Mouse (Mus musculus): ENCODE measurements around the gene Capn1.

The Capn1 gene

GRCm38 (mm10) chr19:6037695-6038094 lies 22.0 kb upstream of the Capn1 start:
- DNase-seq = no peak

DNA sequence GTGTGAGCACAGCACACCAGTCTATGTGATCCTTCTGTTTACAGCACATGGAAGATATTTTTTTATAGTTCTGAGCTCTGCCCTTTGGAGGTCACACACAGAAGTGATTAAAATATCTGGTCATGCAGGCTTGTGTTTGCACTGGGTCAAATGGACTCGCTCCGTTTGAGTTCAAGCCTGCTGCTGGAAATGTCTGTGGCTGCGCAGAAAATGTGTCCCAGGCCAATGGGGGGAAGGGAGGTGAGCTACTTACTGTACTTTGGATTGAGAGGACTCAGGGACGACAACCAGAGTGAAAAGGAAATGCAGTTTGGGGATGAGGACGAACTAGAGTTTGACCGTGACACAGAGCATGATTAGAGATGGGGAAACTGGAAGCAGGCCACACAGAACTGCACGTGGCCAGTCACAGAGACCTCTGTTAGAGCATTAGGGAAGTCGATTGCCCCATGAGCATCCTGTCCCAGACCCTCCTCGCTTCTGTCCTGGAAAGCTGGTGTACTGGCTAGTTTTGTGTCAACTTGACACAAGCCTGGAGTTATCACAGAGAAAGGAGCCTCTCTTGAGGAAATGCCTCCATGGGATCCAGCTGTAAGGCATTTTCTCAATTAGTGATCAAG lies 20.4 kb upstream of the Capn1 start:
- DNase-seq = no peak

DNA sequence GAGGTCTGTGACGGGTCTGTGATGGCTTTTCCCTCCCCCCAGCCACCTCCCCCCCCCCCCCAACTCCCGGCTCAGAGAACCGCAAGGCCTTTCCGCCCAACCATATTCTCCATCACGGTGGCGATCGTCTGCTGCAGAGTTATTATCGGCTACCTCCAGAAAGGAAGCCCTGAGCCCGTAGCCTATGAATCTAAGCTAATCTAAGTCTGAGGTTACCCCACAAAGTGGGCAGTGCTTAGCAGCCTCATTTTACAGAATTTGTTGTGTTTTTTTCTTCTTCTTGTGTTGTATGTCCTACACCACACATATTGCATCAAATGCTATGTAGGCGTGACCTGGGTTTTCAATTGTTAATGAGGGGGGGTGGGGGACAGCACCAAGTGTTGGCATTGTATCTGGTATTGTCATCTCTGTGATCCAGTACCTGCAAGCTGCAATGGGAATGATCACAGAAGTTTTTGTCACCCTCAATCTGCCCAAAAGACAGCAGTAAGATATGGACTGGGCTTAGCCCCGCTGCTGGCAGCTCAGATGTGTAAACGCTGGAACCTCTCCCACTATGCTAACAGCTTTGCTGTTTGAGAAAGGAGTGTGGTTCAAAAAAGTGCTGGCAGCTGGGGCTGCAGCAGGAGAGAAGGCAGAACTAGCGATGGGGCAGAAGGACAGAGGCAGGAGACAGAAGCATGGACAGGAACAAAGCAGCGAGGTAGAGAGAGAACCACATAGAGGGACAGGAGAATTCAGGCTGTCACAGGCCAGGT lies 15.0 kb upstream of the Capn1 start:
- DNase-seq = no peak

GRCm38 (mm10) chr19:6029426-6029825 lies 13.7 kb upstream of the Capn1 start:
- DNase-seq = no peak

- DNase-seq = no peak
Observed at GRCm38 (mm10) chr19:6028991-6029390, 13.3 kb upstream of the Capn1 start.

DNA sequence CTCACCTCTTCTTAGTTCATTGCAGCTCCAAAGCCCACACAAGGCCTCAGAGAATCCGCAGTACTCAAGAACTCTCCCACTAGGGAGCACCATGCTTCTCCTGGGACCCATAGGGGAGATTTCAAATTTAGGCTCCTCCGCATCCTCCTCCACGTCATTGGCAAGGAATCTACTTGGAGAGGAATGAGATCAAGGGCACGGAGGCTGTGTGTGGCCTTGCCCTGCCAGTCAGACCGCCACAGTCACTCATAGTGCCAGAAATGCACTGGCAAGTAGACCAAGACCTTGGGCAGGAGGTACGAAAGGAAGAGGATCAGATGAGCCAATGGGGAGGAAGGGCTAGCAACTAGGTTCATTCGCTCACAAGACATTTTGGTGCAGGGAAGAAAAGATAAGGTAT lies 8.2 kb upstream of the Capn1 start:
- no peak for DNase-seq

GRCm38 (mm10) chr19:6023059-6023458 lies 7.4 kb upstream of the Capn1 start:
- no peak for DNase-seq

DNA sequence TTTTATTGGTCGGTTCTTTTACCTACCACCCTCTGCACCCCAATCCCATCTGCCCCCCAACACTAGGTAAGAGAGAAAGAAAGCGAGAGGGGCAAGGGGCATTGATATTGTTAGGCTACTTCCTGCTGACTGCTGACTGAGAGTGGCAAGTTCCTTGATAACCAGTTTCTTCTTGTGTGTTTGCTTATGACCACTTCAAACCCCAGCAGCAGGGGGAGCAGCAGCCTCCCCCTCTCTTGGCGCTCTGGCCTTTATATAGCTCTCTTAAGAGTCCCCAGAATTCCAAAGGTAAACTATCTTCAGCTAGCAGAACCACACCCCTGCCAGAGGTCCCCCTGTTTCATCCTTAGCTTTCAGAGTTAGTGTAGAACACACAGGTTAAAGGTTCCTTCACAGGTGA lies 4.6 kb upstream of the Capn1 start:
- no peak for DNase-seq

- DNase-seq = peak; percentile 85
Observed at GRCm38 (mm10) chr19:6018142-6019089, 2.7 kb upstream of the Capn1 start.

DNA sequence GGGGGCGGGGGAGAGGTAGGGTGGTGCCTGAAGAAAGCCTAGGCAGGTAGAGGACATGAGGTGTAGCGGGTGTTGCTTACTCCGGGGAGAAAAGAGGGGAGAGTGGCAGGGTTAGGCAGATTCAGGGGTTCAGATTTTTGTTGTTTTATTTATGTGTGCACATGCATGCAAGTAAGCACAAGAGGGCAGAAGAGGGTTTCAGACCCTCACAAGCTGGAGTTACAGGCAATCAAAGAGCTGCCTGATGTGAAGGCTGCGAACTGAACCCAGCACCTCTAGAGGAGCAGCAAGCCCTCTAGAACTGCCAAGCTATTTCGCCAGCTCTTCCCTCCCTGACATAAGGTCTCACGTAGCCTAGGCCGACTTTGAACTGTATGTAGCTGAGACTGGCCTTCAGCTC lies 835 bp upstream of the Capn1 start:
- DNase-seq = peak; percentile 15

- no peak for DNase-seq
Observed at GRCm38 (mm10) chr19:6014991-6015510, 646 bp downstream of the Capn1 start.

- no peak for DNase-seq
Observed at GRCm38 (mm10) chr19:6013691-6014090, 2.0 kb downstream of the Capn1 start.

DNA sequence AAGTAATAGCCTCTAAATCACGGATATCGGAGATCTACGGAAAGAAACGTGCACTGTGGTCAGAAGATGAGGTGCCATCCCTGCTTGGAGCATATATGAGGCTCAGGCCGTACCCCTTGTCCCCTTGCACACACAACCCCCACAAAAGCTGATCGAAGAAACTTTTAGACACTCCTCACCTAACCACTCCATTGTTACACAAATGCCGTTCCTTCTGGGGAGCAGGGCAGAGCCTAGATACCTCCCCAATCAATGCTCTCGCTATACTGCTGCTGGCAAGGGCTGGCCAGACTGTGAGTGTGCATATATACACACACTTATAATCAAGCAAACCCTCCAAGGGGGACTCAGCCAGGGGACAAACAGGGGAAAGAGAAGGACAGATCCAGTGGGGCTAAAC lies 6.6 kb downstream of the Capn1 start:
- DNase-seq = no peak

- no peak for DNase-seq
Observed at GRCm38 (mm10) chr19:6007013-6007412, 8.7 kb downstream of the Capn1 start.

GRCm38 (mm10) chr19:6005541-6005940 lies 10.2 kb downstream of the Capn1 start:
- DNase-seq = no peak

GRCm38 (mm10) chr19:5999969-6000368 lies 15.7 kb downstream of the Capn1 start:
- DNase-seq = no peak

GRCm38 (mm10) chr19:5998180-5998579 lies 17.5 kb downstream of the Capn1 start:
- no peak for DNase-seq

GRCm38 (mm10) chr19:5994711-5995110 lies 21.0 kb downstream of the Capn1 start:
- no peak for DNase-seq

DNA sequence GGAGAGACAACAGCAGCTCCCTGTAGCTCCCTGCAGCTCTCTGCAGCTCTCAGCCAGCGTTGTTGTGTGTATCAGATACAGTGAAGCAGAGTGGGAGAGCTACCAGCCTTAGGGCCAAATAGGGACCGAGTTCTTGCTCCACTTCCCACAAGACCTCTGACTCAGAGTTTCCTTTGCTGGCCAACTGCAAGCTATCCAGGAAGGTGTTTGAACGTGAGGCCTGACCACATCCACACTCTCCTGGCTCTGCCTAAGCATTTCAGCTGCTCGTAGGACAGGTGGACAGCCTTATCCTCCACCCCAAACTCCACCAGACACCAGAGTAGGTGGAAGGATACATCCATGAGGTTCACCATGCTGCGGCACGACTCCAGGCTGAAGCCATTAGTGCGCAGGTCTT lies 23.7 kb downstream of the Capn1 start:
- no peak for DNase-seq

DNA sequence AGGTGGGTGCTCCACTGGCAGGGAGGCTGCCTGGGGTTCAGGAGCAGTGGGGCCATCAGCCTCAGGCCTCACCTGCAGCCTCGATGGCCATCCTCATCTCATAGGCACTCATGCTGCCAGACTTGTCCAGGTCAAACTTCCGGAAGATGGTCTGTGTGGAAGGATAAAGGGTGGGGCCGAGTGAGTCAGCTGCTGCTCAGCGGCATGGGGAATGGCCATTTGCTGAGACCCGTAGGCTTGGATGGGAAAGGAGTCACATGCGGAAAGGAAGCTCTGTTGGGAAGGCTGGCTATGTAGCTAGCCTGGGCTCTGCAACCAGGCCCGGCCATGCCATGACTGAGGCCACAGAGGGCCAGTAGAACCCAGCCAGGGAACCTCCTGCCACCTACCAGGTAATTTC lies 24.2 kb downstream of the Capn1 start:
- DNase-seq = no peak

DNA sequence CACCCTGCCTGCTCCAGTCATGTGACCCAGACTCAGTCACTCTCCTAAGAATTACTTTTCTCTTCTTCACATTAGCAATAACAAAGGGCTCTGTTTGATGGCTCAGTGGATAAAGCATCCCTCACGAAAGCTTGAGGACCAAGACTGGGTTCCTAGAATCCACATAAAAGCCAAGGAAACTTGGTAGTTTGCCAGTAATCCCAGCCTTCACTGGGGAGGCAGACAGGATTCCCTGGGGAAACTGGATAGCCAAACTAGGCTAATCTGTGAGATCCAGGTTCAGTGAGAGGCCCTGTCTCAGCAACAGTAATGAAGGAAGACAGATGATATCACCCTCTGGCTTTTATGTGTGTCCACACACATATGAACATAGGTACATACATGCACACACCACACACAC lies 24.8 kb downstream of the Capn1 start:
- no peak for DNase-seq

DNA sequence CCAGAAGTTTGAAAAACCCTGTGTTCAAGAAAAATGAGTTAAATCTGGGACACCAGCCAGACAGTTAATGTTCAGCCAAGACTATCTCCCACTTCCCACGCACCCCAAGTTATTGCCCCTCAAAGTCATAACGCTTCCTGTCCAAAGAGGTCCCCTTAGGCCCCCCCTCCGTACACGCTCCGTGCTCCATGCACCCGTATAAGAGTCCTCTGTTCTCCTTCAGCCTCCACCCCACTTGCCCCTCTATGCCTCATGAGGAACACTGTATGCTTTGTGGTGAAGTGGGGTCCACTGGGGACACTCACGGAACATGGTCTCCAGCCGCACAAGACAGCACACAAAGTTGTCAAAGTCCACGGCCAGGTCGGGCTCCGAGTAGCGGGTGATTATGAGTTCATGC lies 25.7 kb downstream of the Capn1 start:
- no peak for DNase-seq

DNA sequence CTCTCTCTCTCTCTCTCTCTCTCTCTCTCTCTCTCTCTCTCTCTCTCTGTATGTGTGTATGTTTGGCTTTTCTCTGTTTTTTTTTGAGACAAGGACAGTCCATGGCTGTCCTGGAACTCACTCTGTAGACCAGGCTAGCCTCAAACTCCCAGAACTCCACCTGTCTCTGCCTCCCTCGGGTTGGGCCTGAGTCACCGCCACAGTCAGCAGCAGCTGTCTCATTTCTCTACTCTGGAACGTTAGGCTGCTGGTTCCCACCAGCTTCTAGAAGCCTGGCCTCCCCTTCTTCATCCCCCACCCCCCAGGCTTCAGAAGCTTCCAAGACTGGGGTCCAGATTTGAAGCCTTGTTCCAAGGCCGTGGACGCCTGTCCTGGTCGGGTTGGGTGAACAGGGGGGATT lies 26.1 kb downstream of the Capn1 start:
- no peak for DNase-seq

Data from layer of hippocampus, adult 9-11 months (tissue).